Mouse (Mus musculus): ENCODE measurements around the gene Gfap. TPM values are rescaled to one million over a fixed set of nuclear protein-coding genes. Genes with fewer than 3 reads are reported as not detected.
A peak's percentile ranks its signal among the peaks of the same experiment; 100 is the strongest.

Gfap gene
- polyA plus RNA-seq, 1 experiment, result 8.1 TPM

- Histone ChIP-seq H3K4me3 (replicated peaks; ENCODE audit: control insufficient read depth, low read depth, low read length) (no peak overlapping the region), H3K4me1 (ENCODE audit: control insufficient read depth, insufficient read depth, low read length) (peaks cover 4% of the 10 kb centered on the region), H3K27ac (ENCODE audit: control insufficient read depth, insufficient read depth, low read depth, low read length, poor library complexity) (no peak overlapping the region)
- WGBS, result 73% methylated on average over 5 of the region's 5 CpGs
- TF ChIP-seq POLR2A (IDR thresholded peaks at IDR 0.05; ENCODE audit: borderline replicate concordance, control insufficient read depth, low read depth, low read length) (no peak), CTCF (IDR thresholded peaks at IDR 0.05; ENCODE audit: control insufficient read depth, insufficient read depth, low read length) (no peak)
Observed at GRCm38 (mm10) chr11:102890096-102890495, 10.6 kb downstream of the Gfap start.

- H3K27ac ChIP-seq (ENCODE audit: control insufficient read depth, insufficient read depth, low read depth, low read length, poor library complexity), result no peak overlapping the region
- TF ChIP-seq POLR2A (IDR thresholded peaks at IDR 0.05; ENCODE audit: borderline replicate concordance, control insufficient read depth, low read depth, low read length) (no peak), CTCF (IDR thresholded peaks at IDR 0.05; ENCODE audit: control insufficient read depth, insufficient read depth, low read length) (no peak)
- H3K4me1 ChIP-seq (ENCODE audit: control insufficient read depth, insufficient read depth, low read length), result no peaks in the 10 kb centered on the region
- H3K4me3 ChIP-seq (replicated peaks; ENCODE audit: control insufficient read depth, low read depth, low read length), result no peak overlapping the region
- 46% methylated on average over 3 of the region's 3 CpGs for WGBS
Observed at GRCm38 (mm10) chr11:102888135-102888534, 12.6 kb downstream of the Gfap start.

- no peak overlapping the region for H3K4me3 ChIP-seq (replicated peaks; ENCODE audit: control insufficient read depth, low read depth, low read length)
- no peaks in the 10 kb centered on the region for H3K4me1 ChIP-seq (ENCODE audit: control insufficient read depth, insufficient read depth, low read length)
- WGBS, result 67% methylated on average over 5 of the region's 5 CpGs
- no peak for TF ChIP-seq POLR2A (IDR thresholded peaks at IDR 0.05; ENCODE audit: borderline replicate concordance, control insufficient read depth, low read depth, low read length)
- TF ChIP-seq CTCF (IDR thresholded peaks at IDR 0.05; ENCODE audit: control insufficient read depth, insufficient read depth, low read length), result no peak
- no peak overlapping the region for H3K27ac ChIP-seq (ENCODE audit: control insufficient read depth, insufficient read depth, low read depth, low read length, poor library complexity)
Observed at GRCm38 (mm10) chr11:102887433-102887832, 13.3 kb downstream of the Gfap start.

- no peak for TF ChIP-seq CTCF (IDR thresholded peaks at IDR 0.05; ENCODE audit: control insufficient read depth, insufficient read depth, low read length)
- TF ChIP-seq POLR2A (IDR thresholded peaks at IDR 0.05; ENCODE audit: borderline replicate concordance, control insufficient read depth, low read depth, low read length), result no peak
- 68% methylated on average over 10 of the region's 10 CpGs for WGBS
- Histone ChIP-seq H3K4me3 (replicated peaks; ENCODE audit: control insufficient read depth, low read depth, low read length) (no peak within 1 kb of the TSS), H3K27ac (ENCODE audit: control insufficient read depth, insufficient read depth, low read depth, low read length, poor library complexity) (no peak within 1 kb of the TSS), H3K4me1 (ENCODE audit: control insufficient read depth, insufficient read depth, low read length) (no peaks in the 10 kb centered on the region)
Observed at GRCm38 (mm10) chr11:102884616-102885219, 16.0 kb downstream of the Gfap start, which contains the start of gene Fam187a. Gene Fam187a, plus strand, starts transcription at chr11:102885169.

- TF ChIP-seq POLR2A (IDR thresholded peaks at IDR 0.05; ENCODE audit: borderline replicate concordance, control insufficient read depth, low read depth, low read length), result no peak
- no peak for TF ChIP-seq CTCF (IDR thresholded peaks at IDR 0.05; ENCODE audit: control insufficient read depth, insufficient read depth, low read length)
- no peak overlapping the region for H3K27ac ChIP-seq (ENCODE audit: control insufficient read depth, insufficient read depth, low read depth, low read length, poor library complexity)
- WGBS, result 12% methylated on average over 13 of the region's 13 CpGs
- H3K4me3 ChIP-seq (replicated peaks; ENCODE audit: control insufficient read depth, low read depth, low read length), result peak overlapping the region; percentile 87
- H3K4me1 ChIP-seq (ENCODE audit: control insufficient read depth, insufficient read depth, low read length), result no peaks in the 10 kb centered on the region
Observed at GRCm38 (mm10) chr11:102881314-102882198, 19.2 kb downstream of the Gfap start.

- H3K4me1 ChIP-seq (ENCODE audit: control insufficient read depth, insufficient read depth, low read length), result no peaks in the 10 kb centered on the region
- under 1% methylated on average over 62 of the region's 62 CpGs for WGBS
- peak within 1 kb of the TSS; percentile 87 for H3K4me3 ChIP-seq (replicated peaks; ENCODE audit: control insufficient read depth, low read depth, low read length)
- TF ChIP-seq CTCF (IDR thresholded peaks at IDR 0.05; ENCODE audit: control insufficient read depth, insufficient read depth, low read length), result no peak
- TF ChIP-seq POLR2A (IDR thresholded peaks at IDR 0.05; ENCODE audit: borderline replicate concordance, control insufficient read depth, low read depth, low read length), result peak; percentile 65; the same call in 1 of the 2 replicates
- H3K27ac ChIP-seq (ENCODE audit: control insufficient read depth, insufficient read depth, low read depth, low read length, poor library complexity), result peak within 1 kb of the TSS; percentile 89
Observed at GRCm38 (mm10) chr11:102880585-102881313, 20.0 kb downstream of the Gfap start, which contains the start of the genes Eftud2 and Ccdc103. Gene Eftud2, minus strand, starts transcription at chr11:102880985. Gene Ccdc103, plus strand, starts transcription at chr11:102881204.

GRCm38 (mm10) chr11:102879558-102879957 is 21.2 kb downstream of the Gfap start:
- 76% methylated on average over 2 of the region's 2 CpGs for WGBS
- H3K27ac ChIP-seq (ENCODE audit: control insufficient read depth, insufficient read depth, low read depth, low read length, poor library complexity), result no peak overlapping the region
- H3K4me1 ChIP-seq (ENCODE audit: control insufficient read depth, insufficient read depth, low read length), result no peaks in the 10 kb centered on the region
- TF ChIP-seq POLR2A (IDR thresholded peaks at IDR 0.05; ENCODE audit: borderline replicate concordance, control insufficient read depth, low read depth, low read length) (no peak), CTCF (IDR thresholded peaks at IDR 0.05; ENCODE audit: control insufficient read depth, insufficient read depth, low read length) (no peak)
- H3K4me3 ChIP-seq (replicated peaks; ENCODE audit: control insufficient read depth, low read depth, low read length), result peak overlapping the region; percentile 24
